Mouse (Mus musculus): ENCODE measurements around the gene Jagn1. TPM values are rescaled to one million over a fixed set of nuclear protein-coding genes. Genes with fewer than 3 reads are reported as not detected.

Jagn1 gene
- 10 to 100 TPM; 40.6 to 52.5 (median 46.4) TPM for total RNA-seq (2022)

DNA sequence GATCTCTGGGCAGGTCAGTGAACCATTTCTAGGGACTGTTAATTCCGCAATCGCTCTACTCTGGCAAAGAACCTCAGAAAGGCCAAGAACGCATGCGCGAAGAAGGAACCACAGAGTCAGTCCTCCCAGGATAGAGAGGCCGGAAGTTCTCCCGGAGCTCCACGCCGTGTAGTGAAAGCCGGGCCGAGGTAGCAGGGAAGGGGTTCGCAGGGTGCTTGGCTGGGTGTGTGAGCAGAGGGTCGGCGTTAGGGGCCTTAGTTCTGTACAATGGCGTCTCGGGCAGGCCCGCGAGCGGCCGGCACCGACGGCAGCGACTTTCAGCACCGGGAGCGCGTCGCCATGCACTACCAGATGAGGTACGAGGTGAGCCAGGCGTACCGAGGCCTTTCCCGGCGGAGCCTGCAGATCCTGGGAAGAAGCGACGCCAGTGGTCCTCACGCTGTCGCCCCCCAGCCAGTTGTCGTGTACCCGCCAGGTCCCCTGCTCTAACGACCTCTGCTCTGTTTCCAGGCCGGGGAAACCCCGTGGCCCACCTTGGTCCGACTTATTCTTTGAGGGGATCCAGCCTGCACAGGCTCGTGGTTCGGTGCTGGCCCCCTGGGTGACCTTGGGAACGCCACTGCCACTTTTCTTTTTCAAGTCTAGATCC is at the start of gene Jagn1:
TSS of gene Jagn1 (plus strand) at position 128 of the 649 bp plus-strand sequence.
- peak; percentile 87 for DNase-seq

GRCm38 (mm10) chr6:113393951-113394350 is 48.4 kb upstream of the Jagn1 start:
- DNase-seq: no peak

DNA sequence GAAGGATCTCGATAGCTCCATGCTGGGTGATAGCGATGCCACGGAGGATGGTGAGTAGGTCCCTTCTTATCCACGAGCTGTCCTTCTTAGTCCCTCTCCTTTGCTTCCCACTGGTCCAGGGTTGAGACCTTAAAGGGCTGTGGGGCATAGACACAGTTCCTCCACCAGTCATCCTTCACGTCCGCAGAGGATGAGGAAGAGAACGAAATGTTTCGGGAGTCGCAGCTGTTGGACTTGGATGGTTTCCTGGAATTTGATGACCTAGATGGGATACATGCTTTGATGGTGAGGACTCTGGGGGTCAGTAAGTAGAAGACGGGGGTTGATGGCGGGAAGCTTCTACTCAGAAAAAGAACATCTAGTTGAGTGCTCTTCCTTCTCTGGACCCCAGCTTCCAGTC is 47.6 kb upstream of the Jagn1 start:
- no peak for DNase-seq

GRCm38 (mm10) chr6:113395501-113395900 is 46.9 kb upstream of the Jagn1 start:
- DNase-seq: no peak

- no peak for DNase-seq
Measured at GRCm38 (mm10) chr6:113396270-113397030, 45.9 kb upstream of the Jagn1 start.

DNA sequence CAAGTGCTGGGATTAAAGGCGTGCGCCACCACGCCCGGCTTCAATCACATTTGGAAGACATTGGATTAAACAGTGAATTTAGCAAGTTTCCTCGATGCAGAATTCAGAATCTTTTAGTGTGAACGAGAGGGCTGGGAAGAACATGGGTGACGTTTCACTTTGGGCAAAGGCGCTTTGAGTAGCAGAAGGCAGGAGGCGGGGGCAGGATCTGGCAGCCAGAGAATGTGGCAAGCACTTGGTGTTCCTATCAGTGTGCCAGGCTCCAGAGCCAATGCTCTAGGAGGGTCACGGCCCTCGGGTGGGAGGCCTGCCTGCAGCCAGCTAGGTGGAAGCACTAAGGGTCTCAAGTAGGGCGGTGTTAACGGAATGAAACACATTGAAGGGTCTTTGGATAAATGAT is 40.3 kb upstream of the Jagn1 start:
- DNase-seq: no peak

DNA sequence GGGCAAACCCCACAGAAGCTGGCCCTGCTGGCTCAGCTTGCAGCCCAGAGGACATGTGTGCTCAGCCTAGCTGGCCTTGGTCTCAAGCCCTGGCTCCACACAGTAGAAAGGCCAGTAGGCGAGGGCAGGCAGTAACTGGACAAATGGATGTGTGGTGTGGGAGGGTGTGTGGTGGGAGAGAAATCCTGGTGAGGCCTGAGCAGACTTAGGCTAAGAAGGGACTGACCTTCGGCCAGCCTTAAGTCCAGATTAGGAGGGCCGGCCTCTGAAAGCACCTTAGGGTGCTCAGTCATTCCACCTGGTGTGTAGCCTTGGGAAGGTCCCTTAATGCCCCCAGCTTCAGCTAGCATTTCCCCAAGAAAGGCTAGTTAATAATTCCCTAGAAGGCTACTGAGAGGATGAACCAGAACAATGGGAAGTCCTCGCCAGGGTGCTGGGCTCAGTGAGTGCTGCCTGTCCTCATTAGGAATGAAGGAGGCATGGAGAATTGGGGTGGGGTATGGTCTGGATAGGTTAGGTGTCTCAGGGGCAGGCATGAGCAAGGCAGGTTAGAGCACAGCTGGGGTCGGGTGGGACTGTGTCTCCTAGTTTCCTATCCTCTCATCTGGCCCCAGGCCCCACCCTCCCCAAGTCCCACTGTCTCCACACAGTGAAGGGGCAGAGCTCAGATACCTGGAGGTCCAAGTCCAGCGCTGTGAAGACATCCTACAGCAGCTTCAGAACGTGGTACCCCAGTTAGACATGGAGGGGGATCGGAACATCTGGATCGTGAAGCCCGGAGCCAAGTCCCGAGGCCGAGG is 37.5 kb upstream of the Jagn1 start:
- DNase-seq: no peak

DNA sequence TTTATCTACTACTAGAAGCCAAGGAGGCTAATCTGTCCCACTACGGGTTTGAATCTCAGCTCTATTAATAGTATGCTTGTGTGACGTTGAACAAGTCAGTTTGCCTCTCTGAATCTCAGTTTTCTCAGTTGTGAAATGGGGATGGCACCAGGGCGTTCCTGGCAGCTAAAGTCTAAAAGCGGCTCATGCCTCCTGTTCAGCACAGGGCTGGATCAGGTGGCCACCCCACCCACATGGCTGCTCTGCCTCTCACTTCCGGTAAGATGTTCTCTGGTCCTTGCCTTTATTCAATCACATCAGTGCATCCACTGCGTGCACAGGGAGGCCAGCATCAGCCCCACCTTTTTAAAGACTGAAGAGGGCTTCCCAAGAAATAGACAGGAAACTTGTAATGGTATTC is 36.9 kb upstream of the Jagn1 start:
- no peak for DNase-seq

- no peak for DNase-seq
Measured at GRCm38 (mm10) chr6:113406683-113407082, 35.7 kb upstream of the Jagn1 start.

DNA sequence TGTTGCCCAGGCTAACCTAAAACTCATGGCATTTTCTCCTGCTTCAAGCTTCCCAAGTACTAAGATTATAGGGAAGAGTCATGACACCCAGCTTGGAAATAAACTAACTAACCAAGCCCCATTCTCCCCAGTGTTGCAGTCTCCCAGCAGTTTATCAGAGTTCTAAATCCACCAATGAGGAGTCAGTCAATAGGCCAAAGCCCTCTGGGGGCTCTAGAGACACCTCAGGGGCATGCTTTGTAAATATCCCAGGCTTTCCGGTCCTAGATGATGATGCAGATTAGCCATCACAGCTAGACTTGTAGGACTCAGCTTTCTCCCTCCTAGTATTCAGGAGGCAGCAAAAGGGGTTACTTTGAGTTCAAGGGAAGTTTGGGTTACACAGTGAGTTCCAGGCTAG is 32.4 kb upstream of the Jagn1 start:
- DNase-seq: no peak

GRCm38 (mm10) chr6:113416416-113416815 is 26.0 kb upstream of the Jagn1 start:
- DNase-seq: no peak

DNA sequence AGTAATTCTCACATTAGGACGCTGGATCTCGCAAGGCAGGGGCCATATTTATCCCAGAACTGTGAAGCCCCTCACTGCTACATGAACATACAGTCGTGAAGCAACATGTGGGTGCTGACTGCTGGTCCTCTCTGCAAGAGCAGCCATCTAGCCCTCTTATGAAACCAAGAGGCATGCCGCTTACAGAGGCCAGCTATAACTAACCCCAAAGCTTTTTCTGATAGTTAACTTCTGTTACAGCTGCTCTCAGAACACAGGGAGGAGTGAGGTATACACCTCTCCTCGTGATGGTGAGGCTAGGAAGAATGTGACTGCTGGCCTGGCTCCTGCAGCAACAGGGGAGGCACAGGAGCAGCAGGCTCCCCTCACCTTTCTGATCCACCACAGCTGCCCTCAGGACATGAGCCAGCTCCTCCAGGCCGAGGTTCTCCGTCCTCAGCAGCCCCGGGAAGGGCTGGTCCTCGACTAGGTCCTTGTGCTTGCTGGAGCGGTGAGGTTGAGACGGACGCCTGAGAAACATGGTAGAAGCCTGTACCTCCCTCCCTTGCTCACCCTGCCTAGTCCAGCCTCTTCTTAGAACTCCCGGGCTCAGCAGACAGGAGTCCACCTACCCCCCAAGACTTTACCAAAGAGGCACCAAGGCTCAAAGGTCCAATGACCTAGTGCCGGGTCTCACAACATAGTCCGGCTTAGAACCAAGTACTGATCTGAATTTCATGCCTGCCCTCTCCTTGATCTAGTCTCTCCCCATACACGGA is 23.7 kb upstream of the Jagn1 start:
- no peak for DNase-seq

DNA sequence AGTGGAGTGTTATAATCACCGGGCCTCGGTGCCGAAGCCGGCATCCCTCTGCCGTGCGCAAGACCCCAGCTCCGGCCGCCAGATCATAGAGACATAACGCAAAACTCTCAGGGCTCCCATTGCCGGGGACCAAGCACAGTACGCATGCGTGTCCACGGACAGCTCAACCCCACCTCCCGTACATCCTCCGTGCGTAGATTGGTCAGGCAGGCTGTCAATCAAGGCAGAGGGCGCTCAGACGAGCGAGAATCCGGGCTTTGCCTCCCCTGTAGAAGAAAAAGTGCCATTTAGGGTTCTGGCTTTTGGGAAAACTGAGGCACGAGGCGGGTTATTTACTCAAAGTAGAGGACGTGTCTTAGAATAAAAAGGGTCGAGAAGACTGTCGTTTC is 23.2 kb upstream of the Jagn1 start, which contains the start of gene Rpusd3:
TSS of gene Rpusd3 (minus strand) at position 142 of the 389 bp plus-strand sequence.
- peak; percentile 95 for DNase-seq

DNA sequence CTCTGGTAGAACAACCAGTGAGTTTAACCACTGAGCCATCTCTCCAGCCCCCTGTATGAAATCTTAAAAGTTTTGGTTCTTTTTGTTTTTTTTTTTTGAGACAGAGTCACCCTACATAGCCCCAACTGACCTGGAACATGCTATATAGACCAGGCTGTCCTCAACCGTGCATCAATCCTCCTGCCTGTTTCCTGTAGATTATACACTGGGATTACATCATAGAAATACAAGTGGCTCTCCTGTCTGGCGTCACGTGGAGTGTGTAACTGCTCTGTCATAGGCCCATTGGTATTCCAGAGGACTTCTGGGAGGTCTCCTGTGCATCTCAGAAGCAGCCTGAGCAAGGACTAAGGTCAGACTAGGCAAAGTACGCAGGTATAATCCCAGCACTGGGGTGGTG is 19.4 kb upstream of the Jagn1 start:
- no peak for DNase-seq

DNA sequence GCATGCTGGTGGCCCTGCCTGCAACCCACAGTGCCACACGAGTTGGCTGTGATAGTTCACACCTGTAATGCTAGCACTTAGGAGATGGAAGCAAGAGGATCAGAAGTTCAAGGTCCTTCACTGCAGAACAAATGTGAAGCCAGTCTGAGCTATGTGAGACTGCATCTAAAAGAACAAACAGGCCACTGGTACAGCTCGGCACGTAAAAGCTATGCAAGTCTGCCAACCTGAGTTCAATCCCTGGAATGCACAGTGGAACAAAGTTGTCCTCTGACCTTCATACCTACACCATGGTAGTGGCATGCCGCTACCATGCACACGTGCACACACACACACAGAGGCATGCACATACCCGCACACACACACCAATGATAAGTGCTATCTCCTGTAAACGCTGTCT is 18.2 kb upstream of the Jagn1 start:
- DNase-seq: no peak

DNA sequence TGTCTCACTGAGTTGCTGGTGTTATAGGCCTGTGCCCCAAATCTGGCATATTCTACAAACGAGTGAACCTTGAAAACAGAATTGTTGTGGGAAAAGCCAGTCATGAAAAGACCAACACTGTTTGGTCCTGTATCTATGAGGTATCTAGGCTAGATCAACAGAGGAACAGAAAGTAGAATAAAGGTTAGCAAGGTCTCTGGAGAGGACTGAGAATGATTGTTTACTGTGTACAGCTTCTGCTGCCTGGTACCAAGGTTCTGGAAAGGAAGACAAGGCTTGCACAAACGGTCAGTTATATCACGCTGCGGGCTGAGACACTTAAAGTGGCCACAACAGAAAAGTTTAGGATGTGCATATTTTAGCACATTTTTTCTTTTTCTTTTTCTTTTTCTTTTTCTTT is 15.7 kb upstream of the Jagn1 start:
- DNase-seq: no peak

GRCm38 (mm10) chr6:113427397-113427796 is 15.0 kb upstream of the Jagn1 start:
- DNase-seq: no peak

DNA sequence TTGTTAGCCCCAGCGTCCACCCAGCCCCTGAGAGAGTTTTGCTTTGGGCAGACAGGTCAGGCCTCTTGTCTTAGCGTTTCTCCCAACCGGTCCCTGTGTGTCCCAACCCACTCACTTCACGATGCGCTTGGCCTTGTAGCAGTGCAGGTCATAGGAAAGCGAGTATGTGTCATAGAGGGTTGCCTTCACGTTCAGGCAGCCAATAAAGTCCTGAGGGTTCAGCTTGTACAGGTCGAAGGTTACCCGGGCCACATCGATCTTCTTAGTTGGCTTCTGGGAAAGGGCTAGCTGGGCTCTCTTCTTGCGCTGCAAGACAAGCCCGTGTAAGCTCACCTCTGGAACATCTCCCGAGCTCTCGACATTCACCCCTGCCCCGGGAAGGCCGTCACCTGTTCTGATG is 14.4 kb upstream of the Jagn1 start:
- no peak for DNase-seq

DNA sequence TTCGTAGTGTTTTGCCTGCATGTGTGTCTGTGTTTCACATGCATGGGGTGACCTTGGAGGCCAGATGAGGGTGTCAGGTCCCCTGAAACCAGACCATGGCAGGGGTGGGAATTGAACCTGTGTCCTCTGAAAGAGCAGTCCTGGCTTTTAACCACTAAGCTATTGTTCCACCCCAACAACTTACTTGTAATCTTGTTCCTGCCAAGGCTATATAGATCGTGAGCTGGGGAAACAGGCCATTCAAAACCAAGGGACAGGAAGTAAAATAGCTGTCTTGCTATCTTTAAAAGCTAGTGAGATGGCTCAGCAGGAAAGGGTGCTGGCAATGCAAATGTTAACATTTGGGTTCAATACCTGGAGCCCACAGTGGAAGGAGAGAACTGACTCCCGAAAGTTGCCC is 12.4 kb upstream of the Jagn1 start:
- DNase-seq: no peak

DNA sequence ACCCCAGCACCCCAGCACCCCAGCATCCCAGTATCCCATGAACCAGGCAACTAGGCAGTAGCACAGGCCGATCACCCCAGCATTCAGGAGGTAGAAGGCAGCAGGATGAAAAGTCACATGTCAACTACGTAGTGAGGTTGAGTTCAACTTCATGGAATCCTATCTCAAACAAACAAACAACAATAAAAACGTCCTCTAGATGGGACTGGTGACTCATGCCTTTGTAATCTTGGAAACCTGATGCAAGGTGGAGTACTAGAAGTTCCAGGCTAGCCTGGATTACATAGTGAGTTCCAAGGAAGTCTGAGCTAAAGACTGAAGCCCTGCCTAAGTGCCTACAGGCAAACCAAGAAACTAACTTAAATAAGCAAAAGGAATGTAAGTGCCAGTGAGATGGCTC is 11.5 kb upstream of the Jagn1 start:
- DNase-seq: no peak

- DNase-seq: no peak
Measured at GRCm38 (mm10) chr6:113431801-113432200, 10.6 kb upstream of the Jagn1 start.

GRCm38 (mm10) chr6:113433661-113434060 is 8.7 kb upstream of the Jagn1 start:
- DNase-seq: no peak

DNA sequence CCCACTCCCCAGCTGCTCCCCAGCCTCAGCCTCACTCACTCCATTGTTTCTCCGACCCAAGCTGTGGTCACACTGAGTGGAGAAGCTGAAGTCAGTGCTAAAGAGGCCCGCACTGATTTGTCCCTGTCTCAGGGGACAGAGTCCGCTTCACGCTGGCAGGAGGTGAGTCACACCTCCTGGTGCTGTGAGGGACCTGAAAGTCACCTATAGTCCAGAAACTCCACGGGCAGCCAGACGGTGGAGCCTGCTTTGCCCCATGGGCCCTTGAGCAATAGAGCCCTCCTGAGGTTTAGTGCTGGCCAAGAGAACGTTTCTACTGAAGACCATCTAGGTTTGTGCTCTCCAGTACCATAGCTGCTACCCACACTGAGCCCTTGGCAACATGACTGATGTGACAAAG is 7.7 kb upstream of the Jagn1 start:
- no peak for DNase-seq
